Mouse (Mus musculus): ENCODE data around the gene Krt6b. TPM values are rescaled to one million over a fixed set of nuclear protein-coding genes. Genes with fewer than 3 reads are reported as not detected.

Krt6b gene
- polyA plus RNA-seq, 1 experiment from 2014 or later = not detected

DNA sequence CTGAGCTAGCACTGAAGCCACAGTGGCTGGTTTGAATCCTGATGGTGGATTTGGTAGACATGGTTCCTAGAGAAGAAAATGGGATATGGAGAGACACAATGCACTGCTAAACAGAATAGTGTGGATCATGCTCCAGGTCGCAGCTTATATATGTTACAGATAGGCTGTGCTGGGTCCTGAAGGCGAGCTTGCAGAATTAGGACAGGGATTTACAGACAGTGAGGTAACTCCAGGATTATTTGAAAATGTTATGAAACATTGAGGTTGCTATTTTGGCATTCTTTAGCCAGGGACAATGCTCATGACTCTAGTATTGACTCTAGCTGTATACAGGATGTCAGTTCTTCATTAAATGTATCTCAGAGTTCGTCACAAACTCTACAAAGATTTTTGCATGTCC, 32.8 kb downstream of the Krt6b start, which contains the start of gene Gm5478:
Gene Gm5478 (minus strand): TSS at position 101 of the 400 bp plus-strand sequence.
- H3K27ac ChIP-seq (ENCODE audit: low read depth, low read length) = no peak within 1 kb of the TSS

DNA sequence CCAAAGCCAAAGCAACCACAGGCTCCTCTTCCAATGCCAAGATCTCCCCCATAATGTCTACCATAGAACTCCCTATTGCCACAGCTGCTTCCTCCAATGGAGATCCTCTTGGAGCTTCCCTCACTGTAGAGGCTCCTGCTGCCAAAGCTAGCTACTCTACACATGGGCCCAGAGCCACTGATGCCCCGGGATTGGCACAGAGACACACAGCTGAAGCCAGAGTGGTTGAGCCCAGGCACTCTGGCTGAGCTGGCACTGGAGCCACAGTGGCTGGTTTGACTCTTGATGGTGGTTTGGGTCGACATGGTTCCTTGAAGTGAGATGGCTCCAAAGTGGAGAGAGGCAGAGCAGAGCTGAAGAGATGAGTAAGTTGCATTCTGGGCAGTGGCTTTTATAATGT, 52.2 kb downstream of the Krt6b start, which contains the start of gene Gm5414:
Gene Gm5414 (minus strand): TSS at position 305 of the 400 bp plus-strand sequence.
- no peak within 1 kb of the TSS for H3K4me3 ChIP-seq (ENCODE audit: low read depth, low read length)
- no peak for ATAC-seq (ENCODE audit: low FRiP score)
- WGBS = 74% methylated on average over 2 of the region's 2 CpGs

More for the DNA sequence above, 32.8 kb downstream of the Krt6b start, which contains the start of gene Gm5478:
- Histone ChIP-seq H3K9ac (ENCODE audit: low read depth, low read length) (no peak within 1 kb of the TSS), H3K4me1 (replicated peaks; ENCODE audit: control insufficient read depth, insufficient read depth, low read length) (no peaks in the 10 kb centered on the region), H3K4me2 (replicated peaks; ENCODE audit: low read depth, low read length) (no peak within 1 kb of the TSS), H3K36me3 (ENCODE audit: control insufficient read depth, insufficient read depth, low read length) (no peaks in the 10 kb centered on the region), H3K4me3 (ENCODE audit: low read depth, low read length) (no peak within 1 kb of the TSS), H3K27me3 (ENCODE audit: control insufficient read depth, insufficient read depth, low read length) (no peaks in the 10 kb centered on the region), H3K9me3 (ENCODE audit: control insufficient read depth, low read length) (no peaks in the 10 kb centered on the region)
- WGBS = 82% methylated on average over 3 of the region's 3 CpGs
- DNase-seq (ENCODE audit: low spot score) (no peak), ATAC-seq (ENCODE audit: low FRiP score) (no peak)

More for the DNA sequence above, 52.2 kb downstream of the Krt6b start, which contains the start of gene Gm5414:
- Histone ChIP-seq H3K4me1 (replicated peaks; ENCODE audit: control insufficient read depth, insufficient read depth, low read length) (no peaks in the 10 kb centered on the region), H3K9ac (ENCODE audit: low read depth, low read length) (no peak within 1 kb of the TSS), H3K27me3 (ENCODE audit: control insufficient read depth, insufficient read depth, low read length) (no peaks in the 10 kb centered on the region), H3K4me2 (replicated peaks; ENCODE audit: low read depth, low read length) (no peak within 1 kb of the TSS), H3K27ac (ENCODE audit: low read depth, low read length) (no peak within 1 kb of the TSS), H3K36me3 (ENCODE audit: control insufficient read depth, insufficient read depth, low read length) (no peaks in the 10 kb centered on the region), H3K9me3 (ENCODE audit: control insufficient read depth, low read length) (no peaks in the 10 kb centered on the region)
- DNase-seq (ENCODE audit: low spot score) = no peak

Other genes with a start within 250 kb of the Krt6b start
- 0.08 TPM in 1 of 2 replicates, not detected in the other for gene Krt87, start 241.5 kb downstream of the Krt6b start, polyA plus RNA-seq (2014; fragmentation: Nextera tagmentation; extraction: Ambion mirVana)
- gene Krt88, start 232.5 kb downstream of the Krt6b start, polyA plus RNA-seq (2014; fragmentation: Nextera tagmentation; extraction: Ambion mirVana) = not detected in 2 replicates
- not detected in 2 replicates for gene Krt81, start 216.5 kb downstream of the Krt6b start, polyA plus RNA-seq (2014; fragmentation: Nextera tagmentation; extraction: Ambion mirVana)
- gene Krt86, start 206.8 kb downstream of the Krt6b start, polyA plus RNA-seq (2014; fragmentation: Nextera tagmentation; extraction: Ambion mirVana) = not detected in 2 replicates
- not detected in 2 replicates for gene Krt83, start 188.8 kb downstream of the Krt6b start, polyA plus RNA-seq (2014; fragmentation: Nextera tagmentation; extraction: Ambion mirVana)
- not detected in 2 replicates for gene Gm49425, start 163.0 kb downstream of the Krt6b start, polyA plus RNA-seq (2014; fragmentation: Nextera tagmentation; extraction: Ambion mirVana)
- not detected in 2 replicates for gene Krt84, start 147.5 kb downstream of the Krt6b start, polyA plus RNA-seq (2014; fragmentation: Nextera tagmentation; extraction: Ambion mirVana)
- gene Krt82, start 129.6 kb downstream of the Krt6b start, polyA plus RNA-seq (2014; fragmentation: Nextera tagmentation; extraction: Ambion mirVana) = not detected in 2 replicates
- gene Krt90, start 117.3 kb downstream of the Krt6b start, polyA plus RNA-seq (2014; fragmentation: Nextera tagmentation; extraction: Ambion mirVana) = 0.07 and 0.42 TPM in 2 replicates
- 0.04 and 0.05 TPM in 2 replicates for gene Krt75, start 106.4 kb downstream of the Krt6b start, polyA plus RNA-seq (2014; fragmentation: Nextera tagmentation; extraction: Ambion mirVana)
- not detected in 2 replicates for gene Gm5414, start 52.1 kb downstream of the Krt6b start, polyA plus RNA-seq (2014; fragmentation: Nextera tagmentation; extraction: Ambion mirVana)
- gene Gm5478, start 32.9 kb downstream of the Krt6b start, polyA plus RNA-seq (2014; fragmentation: Nextera tagmentation; extraction: Ambion mirVana) = not detected in 2 replicates
- gene Krt6a, start 14.0 kb upstream of the Krt6b start, polyA plus RNA-seq (2014; fragmentation: Nextera tagmentation; extraction: Ambion mirVana) = not detected in 2 replicates
- 1.8 and 1.9 TPM in 2 replicates for gene Krt5, start 32.6 kb upstream of the Krt6b start, polyA plus RNA-seq (2014; fragmentation: Nextera tagmentation; extraction: Ambion mirVana)
- gene Krt71, start 62.8 kb upstream of the Krt6b start, polyA plus RNA-seq (2014; fragmentation: Nextera tagmentation; extraction: Ambion mirVana) = not detected in 2 replicates
- 0.10 TPM in 1 of 2 replicates, not detected in the other for gene Krt72, start 106.2 kb upstream of the Krt6b start, polyA plus RNA-seq (2014; fragmentation: Nextera tagmentation; extraction: Ambion mirVana)
- gene Krt73, start 122.1 kb upstream of the Krt6b start, polyA plus RNA-seq (2014; fragmentation: Nextera tagmentation; extraction: Ambion mirVana) = 0.08 and 0.24 TPM in 2 replicates
- gene Krt2, start 137.9 kb upstream of the Krt6b start, polyA plus RNA-seq (2014; fragmentation: Nextera tagmentation; extraction: Ambion mirVana) = not detected in 2 replicates
- gene Krt1, start 170.5 kb upstream of the Krt6b start, polyA plus RNA-seq (2014; fragmentation: Nextera tagmentation; extraction: Ambion mirVana) = 1.5 and 1.8 TPM in 2 replicates
- not detected in 2 replicates for gene Krt77, start 189.4 kb upstream of the Krt6b start, polyA plus RNA-seq (2014; fragmentation: Nextera tagmentation; extraction: Ambion mirVana)
- gene Krt76, start 212.6 kb upstream of the Krt6b start, polyA plus RNA-seq (2014; fragmentation: Nextera tagmentation; extraction: Ambion mirVana) = not detected in 2 replicates
- gene Krt4, start 244.4 kb upstream of the Krt6b start, polyA plus RNA-seq (2014; fragmentation: Nextera tagmentation; extraction: Ambion mirVana) = not detected in 2 replicates